Mouse (Mus musculus) lung, embryonic 14.5 days (tissue): ENCODE results near the gene Srp72. TPM values are rescaled to one million over a fixed set of nuclear protein-coding genes. Genes with fewer than 3 reads are reported as not detected.
A peak's percentile ranks its signal among the peaks of the same experiment; 100 is the strongest.
"Not testable (repeated sequence)": the region's sequence is repeated elsewhere in the genome, so short reads cannot be mapped to it uniquely, and the experiment has no call there.

Experiments
- ATAC-seq: fragments of 200-750 bp; cut with Nextera tagmentation; 2 replicates; pipeline ENCODE4 v1.8.0; 2017; ENCODE audit warnings: mild to moderate bottlenecking, moderate TSS enrichment, moderate library complexity; ENCODE audit not compliant: insufficient read depth
- DNase-seq: peaks from one replicate; pipeline ENCODE4 v3.0.0-alpha.2; 2015
- H3K27ac ChIP-seq: fragments of 300-500 bp; sonication (generic); 2 replicates; pipeline ENCODE4 v1.5.1; 2014; ENCODE audit warnings: low read depth, mild to moderate bottlenecking, moderate library complexity
- H3K27me3 ChIP-seq: fragments of 300-500 bp; sonication (generic); 2 replicates; pipeline ENCODE4 v1.6.1; 2014; ENCODE audit warnings: low read length, control low read depth; ENCODE audit not compliant: insufficient read depth
- H3K36me3 ChIP-seq: fragments of 300-500 bp; sonication (generic); 2 replicates; pipeline ENCODE4 v1.6.1; 2014; ENCODE audit warnings: control low read depth; ENCODE audit not compliant: insufficient read depth
- H3K4me1 ChIP-seq: fragments of 300-500 bp; sonication (generic); 2 replicates; pipeline ENCODE4 v1.6.1; 2014; ENCODE audit warnings: antibody characterized with exemption, control low read depth; ENCODE audit not compliant: insufficient read depth
- H3K4me2 ChIP-seq: fragments of 300-500 bp; sonication (generic); 2 replicates; pipeline ENCODE4 v1.6.1; 2014; ENCODE audit warnings: mild to moderate bottlenecking
- H3K4me3 ChIP-seq: fragments of 300-500 bp; sonication (generic); 2 replicates; pipeline ENCODE4 v1.5.1; 2014; ENCODE audit warnings: low read depth, low read length
- H3K9ac ChIP-seq: fragments of 300-500 bp; sonication (generic); 2 replicates; pipeline ENCODE4 v1.6.1; 2014
- H3K9me3 ChIP-seq: fragments of 300-500 bp; sonication (generic); 2 replicates; pipeline ENCODE4 v1.6.1; 2016; ENCODE audit warnings: low read depth, low read length, control low read depth
- CTCF ChIP-seq: IDR thresholded peaks from 2 replicates; pipeline ENCODE4 v1.5.1; 2016; ENCODE audit warnings: antibody characterized with exemption, low read depth
- WGBS: fragments of 180-500 bp; shearing (Covaris S2); extraction: QIAGEN DNeasy Blood & Tissue Kit; methylation state at CpG from one replicate; pipeline ENCODE4 v1.1.7; 2014; 5-methylcytosine and 5-hydroxymethylcytosine counted together
- polyA plus RNA-seq: library from polyadenylated mRNA; unstranded; fragments of >200 nt; fragmentation: Nextera tagmentation; extraction: Ambion mirVana; gene quantifications from 2 replicates; pipeline ENCODE4 v1.2.1, GENCODE M21; 2014

Srp72 gene
- polyA plus RNA-seq, 1 experiment from 2014 or later: 100 TPM

DNA sequence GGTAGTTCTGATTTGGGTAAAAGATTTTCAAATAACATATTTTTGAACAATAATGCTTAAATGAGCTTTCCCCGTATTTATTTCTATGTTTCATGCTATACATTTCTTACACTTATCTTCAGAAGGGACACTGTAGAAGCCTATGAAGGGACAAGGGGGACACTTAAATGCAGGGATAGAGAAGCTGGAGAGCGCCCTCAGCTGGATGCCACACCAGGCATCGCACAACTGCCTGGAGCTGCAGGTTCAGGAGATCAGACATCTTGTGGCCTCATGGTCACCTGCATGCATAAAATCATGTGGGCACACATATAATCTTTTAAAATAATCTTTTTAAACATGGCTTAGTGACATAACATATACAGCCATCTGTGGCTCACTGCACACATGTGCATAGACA, 9.8 kb upstream of the Srp72 start:
- no peak for TF ChIP-seq CTCF
- H3K4me1 ChIP-seq: no peaks in the 10 kb centered on the region
- DNase-seq (no peak), ATAC-seq (no peak)
- WGBS: 90% methylated on average over 3 of the region's 3 CpGs
- H3K27ac ChIP-seq: no peak overlapping the region
- peaks cover 94% of the 10 kb centered on the region for H3K36me3 ChIP-seq
- no peak overlapping the region for H3K4me2 ChIP-seq
- no peak overlapping the region for H3K9ac ChIP-seq
- H3K27me3 ChIP-seq: no peaks in the 10 kb centered on the region
- H3K9me3 ChIP-seq: no peaks in the 10 kb centered on the region
- H3K4me3 ChIP-seq: no peak overlapping the region

DNA sequence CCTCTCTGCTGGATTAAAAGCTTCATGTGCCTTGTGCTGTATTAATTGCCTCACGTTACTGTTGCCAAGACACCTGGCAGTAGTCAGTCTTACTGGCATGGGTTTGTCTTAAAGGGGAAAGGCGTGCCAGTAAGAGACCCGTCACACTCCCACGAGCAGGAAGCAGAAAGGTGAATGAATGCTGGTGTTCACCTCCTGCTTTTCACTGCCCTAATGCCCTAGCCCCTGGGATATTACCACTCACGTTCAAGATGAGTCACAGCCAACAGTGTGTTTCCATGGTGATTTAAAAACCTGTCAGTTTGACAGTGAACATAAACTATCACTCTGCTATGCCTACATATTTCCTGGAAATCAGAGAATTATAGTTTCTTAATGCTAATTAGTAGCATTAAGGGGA, 5.2 kb upstream of the Srp72 start:
- H3K36me3 ChIP-seq: peaks cover 56% of the 10 kb centered on the region
- H3K4me3 ChIP-seq: no peak overlapping the region
- whole genome bisulfite sequencing: 72% methylated on average over 5 of the region's 5 CpGs
- no peak overlapping the region for H3K27ac ChIP-seq
- DNase-seq: no peak
- H3K9me3 ChIP-seq: no peaks in the 10 kb centered on the region
- no peaks in the 10 kb centered on the region for H3K4me1 ChIP-seq
- H3K27me3 ChIP-seq: no peaks in the 10 kb centered on the region
- no peak overlapping the region for H3K9ac ChIP-seq
- no peak for ATAC-seq
- no peak overlapping the region for H3K4me2 ChIP-seq
- no peak for TF ChIP-seq CTCF

- not testable (repeated sequence) for H3K4me1 ChIP-seq, H3K9ac ChIP-seq, H3K27me3 ChIP-seq, ATAC-seq, H3K4me3 ChIP-seq, H3K27ac ChIP-seq, DNase-seq, H3K9me3 ChIP-seq, H3K4me2 ChIP-seq
- H3K36me3 ChIP-seq: peaks cover 38% of the 10 kb centered on the region
- WGBS: 37% methylated on average over 1 of the region's 1 CpGs
Observed at GRCm38 (mm10) chr5:76971115-76971514, 3.4 kb upstream of the Srp72 start.

GRCm38 (mm10) chr5:76973488-76973887, 995 bp upstream of the Srp72 start:
- H3K9me3 ChIP-seq: no peaks in the 10 kb centered on the region
- ATAC-seq: no peak
- H3K27me3 ChIP-seq: no peaks in the 10 kb centered on the region
- TF ChIP-seq CTCF: no peak
- peaks cover 32% of the 10 kb centered on the region for H3K36me3 ChIP-seq
- DNase-seq: no peak
- no peak overlapping the region for H3K9ac ChIP-seq
- peak overlapping the region; percentile 91 for H3K4me3 ChIP-seq
- no peak overlapping the region for H3K27ac ChIP-seq
- no peaks in the 10 kb centered on the region for H3K4me1 ChIP-seq
- 63% methylated on average over 3 of the region's 3 CpGs for WGBS
- peak overlapping the region; percentile 88 for H3K4me2 ChIP-seq

DNA sequence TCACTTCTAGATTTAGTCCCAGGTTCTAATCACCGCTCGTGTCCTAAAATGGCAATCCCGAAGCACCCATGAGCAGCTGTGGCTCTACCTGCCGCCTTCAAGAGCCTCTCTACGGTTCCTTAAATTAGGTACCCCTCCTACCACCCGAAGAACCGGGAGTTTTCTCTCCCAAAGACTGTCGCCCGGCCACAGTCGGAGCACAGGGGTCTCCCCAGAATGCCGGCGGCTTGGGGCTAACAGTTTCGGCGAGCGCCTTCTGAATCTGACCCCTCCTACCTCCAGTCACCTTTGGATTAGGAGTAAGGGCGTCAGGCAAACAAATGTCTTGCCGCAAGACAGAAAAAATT, 303 bp upstream of the Srp72 start:
- H3K27me3 ChIP-seq: no peaks in the 10 kb centered on the region
- TF ChIP-seq CTCF: no peak
- no peaks in the 10 kb centered on the region for H3K9me3 ChIP-seq
- H3K27ac ChIP-seq: no peak overlapping the region
- DNase-seq (no peak), ATAC-seq (no peak; the same call in 1 of the 2 replicates)
- peaks cover 32% of the 10 kb centered on the region for H3K36me3 ChIP-seq
- WGBS: 2% methylated on average over 17 of the region's 17 CpGs
- H3K9ac ChIP-seq: peak overlapping the region; percentile 83
- H3K4me3 ChIP-seq: peak overlapping the region; percentile 91
- no peaks in the 10 kb centered on the region for H3K4me1 ChIP-seq
- H3K4me2 ChIP-seq: peak overlapping the region; percentile 88

DNA sequence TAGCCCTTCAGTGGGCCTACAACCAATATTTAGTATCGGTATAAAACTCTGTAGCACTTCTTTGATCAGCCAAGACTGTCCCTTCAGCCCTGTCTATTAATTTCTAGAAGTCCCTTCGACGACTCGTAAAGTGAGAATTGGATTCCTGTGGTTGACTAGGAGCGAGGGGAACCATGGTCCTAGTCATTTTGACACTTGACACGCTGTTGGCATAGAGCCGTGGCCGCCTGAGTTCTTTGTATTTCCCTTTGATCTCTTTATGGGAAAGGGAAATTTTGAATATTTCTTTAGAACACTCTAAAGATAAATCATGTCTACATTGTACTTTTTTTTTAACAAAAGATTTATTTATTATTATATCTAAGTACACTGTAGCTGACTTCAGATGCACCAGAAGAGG, 1.3 kb downstream of the Srp72 start:
- Histone ChIP-seq H3K27ac (no peak overlapping the region), H3K4me1 (no peaks in the 10 kb centered on the region), H3K4me3 (peak overlapping the region; percentile 91), H3K9me3 (no peaks in the 10 kb centered on the region), H3K36me3 (peaks cover 34% of the 10 kb centered on the region), H3K9ac (peak overlapping the region; percentile 83), H3K27me3 (no peaks in the 10 kb centered on the region), H3K4me2 (peak overlapping the region; percentile 88)
- DNase-seq (peak; percentile 6), ATAC-seq (no peak)
- TF ChIP-seq CTCF: no peak
- WGBS: 75% methylated on average over 8 of the region's 8 CpGs

DNA sequence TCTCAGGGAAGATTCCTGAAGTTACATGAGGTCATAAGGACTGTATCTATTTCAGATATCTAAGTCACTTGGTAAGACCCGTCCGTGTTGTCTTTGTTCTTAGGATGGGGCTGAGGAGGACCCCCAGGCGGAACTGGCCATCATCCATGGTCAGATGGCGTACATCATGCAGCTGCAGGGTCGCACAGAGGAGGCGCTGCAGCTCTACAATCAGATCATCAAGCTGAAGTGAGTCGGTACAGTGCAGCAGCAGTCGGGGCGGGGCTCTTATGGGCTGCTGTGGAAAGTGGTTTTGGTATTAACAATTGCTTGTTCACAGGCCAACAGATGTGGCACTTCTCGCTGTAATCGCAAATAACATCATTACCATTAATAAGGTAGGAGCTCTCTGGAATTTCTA, 9.5 kb downstream of the Srp72 start:
- H3K27me3 ChIP-seq: no peaks in the 10 kb centered on the region
- peaks cover 79% of the 10 kb centered on the region for H3K36me3 ChIP-seq
- no peak overlapping the region for H3K4me2 ChIP-seq
- no peak for TF ChIP-seq CTCF
- H3K4me3 ChIP-seq: no peak overlapping the region
- WGBS: 91% methylated on average over 11 of the region's 11 CpGs
- no peak overlapping the region for H3K9ac ChIP-seq
- H3K27ac ChIP-seq: no peak overlapping the region
- ATAC-seq (no peak), DNase-seq (no peak)
- H3K9me3 ChIP-seq: no peaks in the 10 kb centered on the region
- no peaks in the 10 kb centered on the region for H3K4me1 ChIP-seq

DNA sequence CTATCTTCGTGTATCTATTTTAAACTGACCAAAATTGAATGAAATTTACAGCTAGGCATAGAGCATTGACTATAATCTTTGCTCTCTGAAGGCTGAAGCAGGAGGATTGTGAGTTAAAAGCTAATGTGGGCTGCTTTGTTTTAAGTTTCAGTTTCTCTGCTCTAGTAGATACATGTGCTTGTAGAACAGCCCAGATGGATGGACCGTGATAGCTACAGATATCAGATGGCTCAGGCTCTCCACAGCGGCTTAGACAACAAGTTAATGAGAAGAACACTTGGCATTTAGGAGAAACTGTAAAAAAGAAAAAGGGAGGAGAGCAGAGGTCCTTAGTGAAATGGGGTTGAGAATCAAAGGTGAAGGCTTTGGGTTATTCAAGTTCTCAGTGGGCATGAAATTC, 16.3 kb downstream of the Srp72 start:
- WGBS: 95% methylated on average over 3 of the region's 3 CpGs
- no peak for ATAC-seq
- no peak for TF ChIP-seq CTCF

More for the DNA sequence above, 16.3 kb downstream of the Srp72 start:
- Histone ChIP-seq H3K9ac (no peak overlapping the region), H3K4me3 (no peak overlapping the region), H3K4me1 (no peaks in the 10 kb centered on the region), H3K4me2 (no peak overlapping the region), H3K27ac (no peak overlapping the region), H3K9me3 (no peaks in the 10 kb centered on the region), H3K27me3 (no peaks in the 10 kb centered on the region), H3K36me3 (peaks cover 86% of the 10 kb centered on the region)
- no peak for DNase-seq
